Mouse (Mus musculus): ENCODE measurements at regions not wholly inside any gene's neighbourhood (a gene's known extent, or its start where the extent isn't known, plus 50 kb on each side); places are given as distances from the start of the nearest gene placed in this dataset.

GRCm38 (mm10) chr10:18907276-18907960 is 62.6 kb downstream of the Perp start:
- H3K4me3 ChIP-seq (ENCODE audit: control insufficient read depth, low read depth, low read length), result no peak overlapping the region
- no peaks in the 10 kb centered on the region for H3K36me3 ChIP-seq (ENCODE audit: control insufficient read depth, insufficient read depth, low read length)
- no peak overlapping the region for H3K27ac ChIP-seq (ENCODE audit: control insufficient read depth, insufficient read depth, low read depth, low read length)
- H3K4me1 ChIP-seq (ENCODE audit: control insufficient read depth, insufficient read depth, low read length), result peaks cover 2% of the 10 kb centered on the region; the same call in 1 of the 2 replicates
- H3K27me3 ChIP-seq (ENCODE audit: control insufficient read depth, insufficient read depth, low read length), result no peaks in the 10 kb centered on the region
- TF ChIP-seq CTCF (IDR thresholded peaks at IDR 0.05; ENCODE audit: control insufficient read depth, insufficient read depth, insufficient replicate concordance, low read depth, low read length), result no peak
- no peak for TF ChIP-seq POLR2A (IDR thresholded peaks at IDR 0.05; ENCODE audit: control insufficient read depth, low read depth, low read length)

GRCm38 (mm10) chr10:18909307-18909706 is 64.5 kb downstream of the Perp start:
- H3K27me3 ChIP-seq (ENCODE audit: control insufficient read depth, insufficient read depth, low read length), result no peaks in the 10 kb centered on the region
- TF ChIP-seq POLR2A (IDR thresholded peaks at IDR 0.05; ENCODE audit: control insufficient read depth, low read depth, low read length) (no peak), CTCF (IDR thresholded peaks at IDR 0.05; ENCODE audit: control insufficient read depth, insufficient read depth, insufficient replicate concordance, low read depth, low read length) (no peak)
- H3K36me3 ChIP-seq (ENCODE audit: control insufficient read depth, insufficient read depth, low read length), result no peaks in the 10 kb centered on the region
- peaks cover 2% of the 10 kb centered on the region; the same call in 1 of the 2 replicates for H3K4me1 ChIP-seq (ENCODE audit: control insufficient read depth, insufficient read depth, low read length)
- H3K4me3 ChIP-seq (ENCODE audit: control insufficient read depth, low read depth, low read length), result no peak overlapping the region
- no peak overlapping the region for H3K27ac ChIP-seq (ENCODE audit: control insufficient read depth, insufficient read depth, low read depth, low read length)

GRCm38 (mm10) chr10:18910898-18911297 is 66.1 kb downstream of the Perp start:
- TF ChIP-seq POLR2A (IDR thresholded peaks at IDR 0.05; ENCODE audit: control insufficient read depth, low read depth, low read length) (no peak), CTCF (IDR thresholded peaks at IDR 0.05; ENCODE audit: control insufficient read depth, insufficient read depth, insufficient replicate concordance, low read depth, low read length) (peak; percentile 21; the same call in 1 of the 2 replicates)
- H3K4me3 ChIP-seq (ENCODE audit: control insufficient read depth, low read depth, low read length), result no peak overlapping the region
- no peaks in the 10 kb centered on the region for H3K36me3 ChIP-seq (ENCODE audit: control insufficient read depth, insufficient read depth, low read length)
- no peaks in the 10 kb centered on the region for H3K27me3 ChIP-seq (ENCODE audit: control insufficient read depth, insufficient read depth, low read length)
- no peak overlapping the region for H3K27ac ChIP-seq (ENCODE audit: control insufficient read depth, insufficient read depth, low read depth, low read length)
- no peaks in the 10 kb centered on the region; the same call in 1 of the 2 replicates for H3K4me1 ChIP-seq (ENCODE audit: control insufficient read depth, insufficient read depth, low read length)

- H3K4me1 ChIP-seq (ENCODE audit: control insufficient read depth, insufficient read depth, low read length), result no peaks in the 10 kb centered on the region
- no peaks in the 10 kb centered on the region for H3K36me3 ChIP-seq (ENCODE audit: control insufficient read depth, insufficient read depth, low read length)
- H3K27ac ChIP-seq (ENCODE audit: control insufficient read depth, insufficient read depth, low read depth, low read length), result no peak overlapping the region
- no peak overlapping the region for H3K4me3 ChIP-seq (ENCODE audit: control insufficient read depth, low read depth, low read length)
- no peaks in the 10 kb centered on the region for H3K27me3 ChIP-seq (ENCODE audit: control insufficient read depth, insufficient read depth, low read length)
- TF ChIP-seq CTCF (IDR thresholded peaks at IDR 0.05; ENCODE audit: control insufficient read depth, insufficient read depth, insufficient replicate concordance, low read depth, low read length) (no peak), POLR2A (IDR thresholded peaks at IDR 0.05; ENCODE audit: control insufficient read depth, low read depth, low read length) (no peak)
Observed at GRCm38 (mm10) chr10:18917120-18917616, 72.3 kb downstream of the Perp start.

- no peaks in the 10 kb centered on the region for H3K4me1 ChIP-seq (ENCODE audit: control insufficient read depth, insufficient read depth, low read length)
- H3K27ac ChIP-seq (ENCODE audit: control insufficient read depth, insufficient read depth, low read depth, low read length), result no peak overlapping the region
- H3K4me3 ChIP-seq (ENCODE audit: control insufficient read depth, low read depth, low read length), result no peak overlapping the region
- no peaks in the 10 kb centered on the region for H3K36me3 ChIP-seq (ENCODE audit: control insufficient read depth, insufficient read depth, low read length)
- no peaks in the 10 kb centered on the region for H3K27me3 ChIP-seq (ENCODE audit: control insufficient read depth, insufficient read depth, low read length)
- no peak for TF ChIP-seq POLR2A (IDR thresholded peaks at IDR 0.05; ENCODE audit: control insufficient read depth, low read depth, low read length)
- no peak for TF ChIP-seq CTCF (IDR thresholded peaks at IDR 0.05; ENCODE audit: control insufficient read depth, insufficient read depth, insufficient replicate concordance, low read depth, low read length)
Observed at GRCm38 (mm10) chr10:18923088-18923821, 78.4 kb downstream of the Perp start.

- H3K36me3 ChIP-seq (ENCODE audit: control insufficient read depth, insufficient read depth, low read length), result no peaks in the 10 kb centered on the region
- TF ChIP-seq POLR2A (IDR thresholded peaks at IDR 0.05; ENCODE audit: control insufficient read depth, low read depth, low read length), result no peak
- no peak for TF ChIP-seq CTCF (IDR thresholded peaks at IDR 0.05; ENCODE audit: control insufficient read depth, insufficient read depth, insufficient replicate concordance, low read depth, low read length)
Observed at GRCm38 (mm10) chr10:18927811-18928210, 83.0 kb downstream of the Perp start.

GRCm38 (mm10) chr10:18931344-18931743 is 84.1 kb downstream of the Tnfaip3 start:
- Histone ChIP-seq H3K4me3 (ENCODE audit: control insufficient read depth, low read depth, low read length) (no peak overlapping the region), H3K27ac (ENCODE audit: control insufficient read depth, insufficient read depth, low read depth, low read length) (no peak overlapping the region), H3K27me3 (ENCODE audit: control insufficient read depth, insufficient read depth, low read length) (no peaks in the 10 kb centered on the region), H3K36me3 (ENCODE audit: control insufficient read depth, insufficient read depth, low read length) (no peaks in the 10 kb centered on the region), H3K4me1 (ENCODE audit: control insufficient read depth, insufficient read depth, low read length) (no peaks in the 10 kb centered on the region)
- TF ChIP-seq CTCF (IDR thresholded peaks at IDR 0.05; ENCODE audit: control insufficient read depth, insufficient read depth, insufficient replicate concordance, low read depth, low read length) (no peak), POLR2A (IDR thresholded peaks at IDR 0.05; ENCODE audit: control insufficient read depth, low read depth, low read length) (no peak)

More at GRCm38 (mm10) chr10:18927811-18928210, 83.0 kb downstream of the Perp start:
- H3K27ac ChIP-seq (ENCODE audit: control insufficient read depth, insufficient read depth, low read depth, low read length), result no peak overlapping the region
- no peaks in the 10 kb centered on the region for H3K27me3 ChIP-seq (ENCODE audit: control insufficient read depth, insufficient read depth, low read length)
- H3K4me3 ChIP-seq (ENCODE audit: control insufficient read depth, low read depth, low read length), result no peak overlapping the region
- H3K4me1 ChIP-seq (ENCODE audit: control insufficient read depth, insufficient read depth, low read length), result no peaks in the 10 kb centered on the region
